Mouse (Mus musculus): ENCODE measurements around the gene Rad54l2. TPM values are rescaled to one million over a fixed set of nuclear protein-coding genes. Genes with fewer than 3 reads are reported as not detected.

Gene Rad54l2
- polyA plus RNA-seq, 1 experiment from 2014 or later: 9.5 TPM

- Histone ChIP-seq H3K36me3 (no peaks in the 10 kb centered on the region), H3K27me3 (no peaks in the 10 kb centered on the region), H3K4me1 (no peaks in the 10 kb centered on the region), H3K4me3 (no peak overlapping the region), H3K4me2 (replicated peaks) (no peak overlapping the region), H3K27ac (no peak overlapping the region), H3K9ac (no peak overlapping the region), H3K9me3 (replicated peaks) (no peaks in the 10 kb centered on the region)
- 92% methylated on average over 8 of the region's 8 CpGs for WGBS
- no peak for ATAC-seq (ENCODE audit: low FRiP score)
Observed at GRCm38 (mm10) chr9:106638154-106638553, 150.8 kb downstream of the Rad54l2 start.

Other genes with a start within 250 kb of the Rad54l2 start
- gene Iqcf3, start 227.6 kb downstream of the Rad54l2 start, polyA plus RNA-seq (2016; fragmentation: Nextera tagmentation; extraction: Ambion mirVana): not detected in 2 replicates
- not detected in 2 replicates for gene Iqcf4, start 218.2 kb downstream of the Rad54l2 start, polyA plus RNA-seq (2016; fragmentation: Nextera tagmentation; extraction: Ambion mirVana)
- not detected in 2 replicates for gene Iqcf6, start 162.6 kb downstream of the Rad54l2 start, polyA plus RNA-seq (2016; fragmentation: Nextera tagmentation; extraction: Ambion mirVana)
- 4.4 and 4.7 TPM in 2 replicates for gene Grm2, start 133.1 kb downstream of the Rad54l2 start, polyA plus RNA-seq (2016; fragmentation: Nextera tagmentation; extraction: Ambion mirVana)
- 40.7 and 41.0 TPM in 2 replicates for gene Tex264, start 103.3 kb downstream of the Rad54l2 start, polyA plus RNA-seq (2016; fragmentation: Nextera tagmentation; extraction: Ambion mirVana)
- gene Dcaf1, start 32.7 kb upstream of the Rad54l2 start, polyA plus RNA-seq (2016; fragmentation: Nextera tagmentation; extraction: Ambion mirVana): 18.2 and 26.5 TPM in 2 replicates
- gene Rbm15b, start 98.2 kb upstream of the Rad54l2 start, polyA plus RNA-seq (2016; fragmentation: Nextera tagmentation; extraction: Ambion mirVana): 30.1 and 33.0 TPM in 2 replicates
- gene Manf, start 102.8 kb upstream of the Rad54l2 start, polyA plus RNA-seq (2016; fragmentation: Nextera tagmentation; extraction: Ambion mirVana): 224 and 229 TPM in 2 replicates

Data from hindbrain, embryonic 12.5 days (tissue).